Mouse (Mus musculus) stomach, postnatal 0 days (tissue): Measurements from ENCODE around the gene Padi2.

ENCODE experiments used
- CTCF ChIP-seq: IDR thresholded peaks from 2 replicates; pipeline ENCODE4 v1.5.1; 2016; ENCODE audit warnings: antibody characterized with exemption, low read depth, mild to moderate bottlenecking, moderate library complexity
- EP300 ChIP-seq: optimal IDR thresholded peaks from 2 replicates; pipeline ENCODE3; 2016; ENCODE audit warnings: antibody characterized with exemption

DNA sequence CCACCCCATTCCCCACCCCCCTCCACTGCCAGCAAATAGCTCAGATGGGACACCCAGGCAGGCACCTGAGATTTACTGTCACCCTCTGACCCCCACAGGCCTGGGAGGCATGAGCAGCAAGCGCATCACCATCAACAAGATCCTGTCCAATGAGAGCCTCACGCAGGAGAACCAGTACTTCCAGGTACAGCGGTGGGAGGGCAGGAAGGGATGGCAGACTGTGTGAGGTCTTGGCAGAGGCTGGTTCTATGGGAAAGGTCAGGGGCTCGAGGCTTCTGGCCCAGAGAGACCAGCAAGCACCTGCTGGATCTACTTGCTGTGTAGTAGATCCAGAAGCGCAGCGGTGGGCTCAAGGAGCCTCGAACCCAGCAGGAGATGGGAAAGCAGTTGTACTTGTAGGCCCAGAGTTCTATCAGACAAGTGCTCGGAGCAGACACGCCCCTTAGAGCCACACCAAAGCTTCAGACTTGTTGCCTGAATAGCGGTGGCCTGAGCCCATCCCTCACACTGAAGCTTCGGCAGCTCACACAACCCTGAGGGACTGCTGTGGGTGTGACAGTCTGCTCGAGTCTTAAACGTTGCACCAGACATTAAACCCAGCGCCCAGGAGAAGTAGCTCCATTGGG, 40.5 kb downstream of the Padi2 start:
- no peak for TF ChIP-seq CTCF
- no peak for TF ChIP-seq EP300
